Mouse (Mus musculus): ENCODE results near the gene N4bp1. TPM values are rescaled to one million over a fixed set of nuclear protein-coding genes. Genes with fewer than 3 reads are reported as not detected.

Gene N4bp1
- polyA plus RNA-seq, 1 experiment from 2014 or later, result 8.5 TPM

- Histone ChIP-seq H3K4me3 (no peak overlapping the region), H3K9ac (no peak overlapping the region), H3K4me2 (no peak overlapping the region), H3K27ac (ENCODE audit: poor library complexity, severe bottlenecking) (no peak overlapping the region), H3K4me1 (replicated peaks) (peaks cover 17% of the 10 kb centered on the region), H3K36me3 (no peaks in the 10 kb centered on the region), H3K9me3 (replicated peaks) (no peaks in the 10 kb centered on the region), H3K27me3 (replicated peaks) (no peaks in the 10 kb centered on the region)
- ATAC-seq (ENCODE audit: insufficient number of reproducible peaks, low FRiP score), result no peak
- 27% methylated on average over 7 of the region's 7 CpGs for WGBS
These were observed 12.8 kb upstream of the N4bp1 start for GRCm38 (mm10) chr8:86897726-86898419.

- Histone ChIP-seq H3K27ac (ENCODE audit: poor library complexity, severe bottlenecking) (no peak overlapping the region), H3K27me3 (replicated peaks) (no peaks in the 10 kb centered on the region), H3K4me1 (replicated peaks) (peaks cover 10% of the 10 kb centered on the region), H3K4me3 (no peak overlapping the region), H3K9me3 (replicated peaks) (no peaks in the 10 kb centered on the region), H3K4me2 (no peak overlapping the region), H3K36me3 (no peaks in the 10 kb centered on the region), H3K9ac (no peak overlapping the region)
- no peak for ATAC-seq (ENCODE audit: insufficient number of reproducible peaks, low FRiP score)
- WGBS, result 86% methylated on average over 4 of the region's 4 CpGs
These were observed 10.3 kb upstream of the N4bp1 start for GRCm38 (mm10) chr8:86895390-86895789.

GRCm38 (mm10) chr8:86894194-86894761 lies 9.2 kb upstream of the N4bp1 start:
- Histone ChIP-seq H3K27ac (ENCODE audit: poor library complexity, severe bottlenecking) (no peak overlapping the region), H3K9me3 (replicated peaks) (no peaks in the 10 kb centered on the region), H3K4me2 (no peak overlapping the region), H3K36me3 (no peaks in the 10 kb centered on the region), H3K27me3 (replicated peaks) (no peaks in the 10 kb centered on the region), H3K4me3 (no peak overlapping the region), H3K9ac (no peak overlapping the region; the same call in 1 of the 2 replicates), H3K4me1 (replicated peaks) (peaks cover 10% of the 10 kb centered on the region)
- ATAC-seq (ENCODE audit: insufficient number of reproducible peaks, low FRiP score), result no peak
- 78% methylated on average over 6 of the region's 6 CpGs for WGBS

GRCm38 (mm10) chr8:86893554-86893953 lies 8.5 kb upstream of the N4bp1 start:
- H3K9me3 ChIP-seq (replicated peaks), result no peaks in the 10 kb centered on the region
- H3K27me3 ChIP-seq (replicated peaks), result no peaks in the 10 kb centered on the region
- WGBS, result 76% methylated on average over 4 of the region's 4 CpGs
- H3K4me2 ChIP-seq, result no peak overlapping the region
- no peak for ATAC-seq (ENCODE audit: insufficient number of reproducible peaks, low FRiP score)
- H3K4me3 ChIP-seq, result no peak overlapping the region
- H3K9ac ChIP-seq, result no peak overlapping the region
- no peak overlapping the region for H3K27ac ChIP-seq (ENCODE audit: poor library complexity, severe bottlenecking)
- H3K4me1 ChIP-seq (replicated peaks), result peaks cover 10% of the 10 kb centered on the region
- H3K36me3 ChIP-seq, result no peaks in the 10 kb centered on the region

GRCm38 (mm10) chr8:86891533-86891932 lies 6.5 kb upstream of the N4bp1 start:
- Histone ChIP-seq H3K4me1 (replicated peaks) (no peaks in the 10 kb centered on the region), H3K4me2 (no peak overlapping the region), H3K4me3 (no peak overlapping the region), H3K9ac (no peak overlapping the region), H3K27me3 (replicated peaks) (no peaks in the 10 kb centered on the region), H3K27ac (ENCODE audit: poor library complexity, severe bottlenecking) (no peak overlapping the region), H3K36me3 (no peaks in the 10 kb centered on the region), H3K9me3 (replicated peaks) (no peaks in the 10 kb centered on the region)
- no peak for ATAC-seq (ENCODE audit: insufficient number of reproducible peaks, low FRiP score)
- WGBS, result 71% methylated on average over 1 of the region's 1 CpGs

- WGBS, result 63% methylated on average over 11 of the region's 11 CpGs
- Histone ChIP-seq H3K4me3 (no peak overlapping the region), H3K4me1 (replicated peaks) (peaks cover 7% of the 10 kb centered on the region), H3K9ac (no peak overlapping the region), H3K9me3 (replicated peaks) (no peaks in the 10 kb centered on the region), H3K27me3 (replicated peaks) (no peaks in the 10 kb centered on the region), H3K4me2 (no peak overlapping the region), H3K36me3 (no peaks in the 10 kb centered on the region), H3K27ac (ENCODE audit: poor library complexity, severe bottlenecking) (no peak overlapping the region)
- ATAC-seq (ENCODE audit: insufficient number of reproducible peaks, low FRiP score), result no peak
These were observed 3.2 kb upstream of the N4bp1 start for GRCm38 (mm10) chr8:86888058-86888939.

- H3K4me2 ChIP-seq, result peak overlapping the region; percentile 95
- 2% methylated on average over 16 of the region's 16 CpGs for WGBS
These were observed 991 bp downstream of the N4bp1 start for GRCm38 (mm10) chr8:86884067-86884466.

GRCm38 (mm10) chr8:86882568-86883478 lies 2.2 kb downstream of the N4bp1 start:
- Histone ChIP-seq H3K4me1 (replicated peaks) (peaks cover 45% of the 10 kb centered on the region), H3K36me3 (peaks cover 4% of the 10 kb centered on the region; the same call in 1 of the 2 replicates), H3K4me3 (peak overlapping the region; percentile 87), H3K27me3 (replicated peaks) (no peaks in the 10 kb centered on the region), H3K9me3 (replicated peaks) (no peaks in the 10 kb centered on the region), H3K27ac (ENCODE audit: poor library complexity, severe bottlenecking) (no peak overlapping the region), H3K4me2 (peak overlapping the region; percentile 95), H3K9ac (peak overlapping the region; percentile 47)
- ATAC-seq (ENCODE audit: insufficient number of reproducible peaks, low FRiP score), result no peak
- WGBS, result 60% methylated on average over 11 of the region's 11 CpGs

More at GRCm38 (mm10) chr8:86884067-86884466, 991 bp downstream of the N4bp1 start:
- no peak for ATAC-seq (ENCODE audit: insufficient number of reproducible peaks, low FRiP score)
- H3K4me3 ChIP-seq, result peak overlapping the region; percentile 87
- peak overlapping the region; percentile 93 for H3K9ac ChIP-seq
- H3K9me3 ChIP-seq (replicated peaks), result no peaks in the 10 kb centered on the region
- peak overlapping the region; percentile 90 for H3K27ac ChIP-seq (ENCODE audit: poor library complexity, severe bottlenecking)
- H3K36me3 ChIP-seq, result peaks cover 4% of the 10 kb centered on the region; the same call in 1 of the 2 replicates
- H3K27me3 ChIP-seq (replicated peaks), result no peaks in the 10 kb centered on the region
- peaks cover 35% of the 10 kb centered on the region for H3K4me1 ChIP-seq (replicated peaks)

- 0 out of 2 replicates have a peak overlapping the region, but pooled peaks have one; percentile 2 for H3K27ac ChIP-seq (ENCODE audit: poor library complexity, severe bottlenecking)
- 61% methylated on average over 9 of the region's 9 CpGs for WGBS
- no peak for ATAC-seq (ENCODE audit: insufficient number of reproducible peaks, low FRiP score)
- H3K4me3 ChIP-seq, result no peak overlapping the region
- H3K36me3 ChIP-seq, result peaks cover 4% of the 10 kb centered on the region; the same call in 1 of the 2 replicates
- 0 out of 2 replicates have a peak overlapping the region, but pooled peaks have one; percentile 17 for H3K9ac ChIP-seq
- H3K4me1 ChIP-seq (replicated peaks), result peaks cover 48% of the 10 kb centered on the region
- no peaks in the 10 kb centered on the region for H3K27me3 ChIP-seq (replicated peaks)
- peak overlapping the region; percentile 22 for H3K4me2 ChIP-seq
- H3K9me3 ChIP-seq (replicated peaks), result no peaks in the 10 kb centered on the region
These were observed 3.1 kb downstream of the N4bp1 start for GRCm38 (mm10) chr8:86881951-86882350.

- no peaks in the 10 kb centered on the region for H3K9me3 ChIP-seq (replicated peaks)
- H3K27ac ChIP-seq (ENCODE audit: poor library complexity, severe bottlenecking), result 0 out of 2 replicates have a peak overlapping the region, but pooled peaks have one; percentile 11
- 54% methylated on average over 11 of the region's 11 CpGs for WGBS
- no peak overlapping the region for H3K4me3 ChIP-seq
- H3K4me1 ChIP-seq (replicated peaks), result peaks cover 52% of the 10 kb centered on the region
- peak overlapping the region; percentile 7; the same call in 1 of the 2 replicates for H3K4me2 ChIP-seq
- ATAC-seq (ENCODE audit: insufficient number of reproducible peaks, low FRiP score), result no peak
- no peaks in the 10 kb centered on the region for H3K27me3 ChIP-seq (replicated peaks)
- no peak overlapping the region for H3K9ac ChIP-seq
- peaks cover 4% of the 10 kb centered on the region; the same call in 1 of the 2 replicates for H3K36me3 ChIP-seq
These were observed 3.9 kb downstream of the N4bp1 start for GRCm38 (mm10) chr8:86881068-86881609.
